19 mouse cellular contexts compared by ENCODE assay signal in the genomic region with DNA sequence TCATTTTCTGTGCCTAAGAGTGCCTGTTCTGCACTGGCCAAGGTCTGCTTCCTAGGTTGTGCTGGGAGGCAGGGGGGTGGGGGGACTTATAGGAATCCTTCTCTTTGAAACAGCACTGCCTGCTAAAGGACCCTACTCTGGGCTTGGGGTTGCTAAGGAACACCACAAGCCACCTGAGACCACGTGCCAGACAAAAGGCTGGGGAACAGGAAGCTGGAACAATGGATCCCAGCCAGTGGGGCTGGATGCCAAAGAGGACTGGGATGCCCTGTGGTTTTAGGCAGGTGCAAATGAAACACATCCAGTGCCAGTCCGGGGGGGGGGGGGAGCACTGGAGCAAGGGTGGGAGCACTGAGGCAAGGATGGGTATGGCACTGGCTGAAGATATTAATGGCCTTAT. TPM values are rescaled to one million over a fixed set of nuclear protein-coding genes. Genes with fewer than 3 reads are reported as not detected.
DNase-seq lines count a peak whose midpoint lies in the region; ATAC-seq lines count a peak whose summit lies in the region.
"Had no signal": no experiment of that assay in that cellular context is flagged by ENCODE, and none has a peak within 500 bp of the region (broad histone marks: within the 10 kb centered on the region; RNA-seq: fewer than 3 reads in every experiment).

No protein-coding gene starts in this region.

- H3K4me2 ChIP-seq in hindbrain, embryonic 13.5 days, result no peak overlapping the region
- no peak overlapping the region for H3K4me2 ChIP-seq in midbrain, embryonic 14.5 days (ENCODE audit: low read length)
- no peak overlapping the region for H3K4me2 ChIP-seq in midbrain, embryonic 15.5 days
- H3K4me2 ChIP-seq: embryonic facial prominence, embryonic 12.5 days; heart, embryonic 13.5 days had no signal

- peaks cover 8% of the 10 kb centered on the region for H3K27me3 ChIP-seq in hindbrain, embryonic 10.5 days (ENCODE audit: insufficient read depth, poor library complexity, severe bottlenecking)
- H3K27me3 ChIP-seq in hindbrain, embryonic 13.5 days, result peaks cover 7% of the 10 kb centered on the region; the same call in 1 of the 2 replicates
- H3K27me3 ChIP-seq in midbrain, embryonic 14.5 days (ENCODE audit: control insufficient read depth, insufficient read depth, low read length), result no peaks in the 10 kb centered on the region
- H3K27me3 ChIP-seq in midbrain, embryonic 15.5 days (replicated peaks), result no peaks in the 10 kb centered on the region
- H3K27me3 ChIP-seq: embryonic facial prominence, embryonic 12.5 days had no signal

- peaks cover 60% of the 10 kb centered on the region for H3K4me1 ChIP-seq in hindbrain, embryonic 10.5 days (replicated peaks)
- peaks cover 40% of the 10 kb centered on the region for H3K4me1 ChIP-seq in hindbrain, embryonic 13.5 days (replicated peaks)
- peaks cover 19% of the 10 kb centered on the region for H3K4me1 ChIP-seq in midbrain, embryonic 14.5 days (ENCODE audit: control insufficient read depth, insufficient read depth, low read length)
- peaks cover 24% of the 10 kb centered on the region for H3K4me1 ChIP-seq in midbrain, embryonic 15.5 days

- H3K36me3 ChIP-seq in hindbrain, embryonic 10.5 days, result no peaks in the 10 kb centered on the region
- H3K36me3 ChIP-seq in hindbrain, embryonic 13.5 days, result no peaks in the 10 kb centered on the region
- no peaks in the 10 kb centered on the region for H3K36me3 ChIP-seq in midbrain, embryonic 14.5 days (ENCODE audit: control insufficient read depth, insufficient read depth, low read length)
- H3K36me3 ChIP-seq in midbrain, embryonic 15.5 days (replicated peaks), result no peaks in the 10 kb centered on the region
- H3K36me3 ChIP-seq: embryonic facial prominence, embryonic 12.5 days; heart, embryonic 13.5 days had no signal

- H3K4me3 ChIP-seq in hindbrain, embryonic 10.5 days, result no peak overlapping the region
- H3K4me3 ChIP-seq in hindbrain, embryonic 13.5 days, result no peak overlapping the region
- H3K4me3 ChIP-seq in midbrain, embryonic 14.5 days (replicated peaks; ENCODE audit: low read depth, low read length), result no peak overlapping the region
- no peak overlapping the region for H3K4me3 ChIP-seq in midbrain, embryonic 15.5 days
- H3K4me3 ChIP-seq: embryonic facial prominence, embryonic 12.5 days; heart, embryonic 13.5 days; layer of hippocampus, adult 2 months had no signal

- peak overlapping the region; percentile 14; the same call in 1 of the 2 replicates for H3K27ac ChIP-seq in hindbrain, embryonic 10.5 days
- H3K27ac ChIP-seq in hindbrain, embryonic 13.5 days, result no peak overlapping the region; the same call in 1 of the 2 replicates
- H3K27ac ChIP-seq in midbrain, embryonic 14.5 days (replicated peaks; ENCODE audit: low read depth, low read length), result no peak overlapping the region
- no peak overlapping the region for H3K27ac ChIP-seq in midbrain, embryonic 15.5 days
- H3K27ac ChIP-seq: embryonic facial prominence, embryonic 12.5 days; heart, embryonic 13.5 days; layer of hippocampus, adult 2 months; liver, embryonic 14.5 days had no signal

- no peaks in the 10 kb centered on the region for H3K9me3 ChIP-seq in hindbrain, embryonic 10.5 days
- no peaks in the 10 kb centered on the region for H3K9me3 ChIP-seq in hindbrain, embryonic 13.5 days
- no peaks in the 10 kb centered on the region for H3K9me3 ChIP-seq in midbrain, embryonic 14.5 days (ENCODE audit: control insufficient read depth, low read length)
- no peaks in the 10 kb centered on the region for H3K9me3 ChIP-seq in midbrain, embryonic 15.5 days
- H3K9me3 ChIP-seq: embryonic facial prominence, embryonic 12.5 days; heart, embryonic 13.5 days had no signal

- no peak overlapping the region for H3K9ac ChIP-seq in hindbrain, embryonic 13.5 days
- H3K9ac ChIP-seq in midbrain, embryonic 14.5 days (replicated peaks; ENCODE audit: low read length), result no peak overlapping the region
- H3K9ac ChIP-seq in midbrain, embryonic 15.5 days, result no peak overlapping the region
- H3K9ac ChIP-seq: embryonic facial prominence, embryonic 12.5 days; heart, embryonic 13.5 days; liver, embryonic 14.5 days had no signal

- WGBS in hindbrain, embryonic 10.5 days, result 17% methylated on average over 2 of the region's 2 CpGs
- 19% methylated on average over 2 of the region's 2 CpGs for WGBS in hindbrain, embryonic 13.5 days
- 27% methylated on average over 2 of the region's 2 CpGs for WGBS in midbrain, embryonic 14.5 days
- 20% methylated on average over 2 of the region's 2 CpGs for WGBS in midbrain, embryonic 15.5 days

- DNase-seq in hindbrain, embryonic 10.5 days (ENCODE audit: low spot score), result no peak
- DNase-seq in midbrain, embryonic 14.5 days, result peak; percentile 35
- DNase-seq in ZHBTc4 (ENCODE audit: low read depth, low spot score), result peak; percentile 58
- peak; percentile 47 for DNase-seq in lung, postnatal 36 days
- DNase-seq in adrenal gland, postnatal 4 days (ENCODE audit: low spot score in 2 of 2), result no peak
- DNase-seq: cerebellum, adult 9-10 months; thymus, adult 2 months had no signal

- no peak for ATAC-seq in hindbrain, embryonic 13.5 days (ENCODE audit: low FRiP score)
- no peak for ATAC-seq in midbrain, embryonic 14.5 days (ENCODE audit: low FRiP score, low TSS enrichment)
- ATAC-seq in midbrain, embryonic 15.5 days (replicated peaks), result no peak
- ATAC-seq: hindbrain, embryonic 16.5 days had no signal

RNA-seq across cellular contexts. Expression of a gene that starts 2.1 kb away (rescaled TPM):
- polyA plus RNA-seq in hindbrain, embryonic 10.5 days (2016; fragmentation: Nextera tagmentation; extraction: Ambion mirVana), result 0.24 TPM in 1 of 2 replicates, not detected in the other
- polyA plus RNA-seq in hindbrain, embryonic 13.5 days (2015; fragmentation: Nextera tagmentation; extraction: Ambion mirVana), result 0.38 and 0.83 TPM in 2 replicates
- not detected in 2 replicates for polyA plus RNA-seq in midbrain, embryonic 14.5 days (2014; fragmentation: Nextera tagmentation; extraction: Ambion mirVana)
- polyA plus RNA-seq in midbrain, embryonic 15.5 days (2015; fragmentation: Nextera tagmentation; extraction: Ambion mirVana), result 0.48 TPM in 1 of 2 replicates, not detected in the other
- not detected for total RNA-seq in adrenal gland, postnatal 4 days (2021)
- total RNA-seq: adrenal gland, adult 18-20 months; gastrocnemius, postnatal 4 days; layer of hippocampus, adult 2 months; left cerebral cortex, postnatal 25 days; megakaryocyte progenitor cell, adult 5-6 weeks had no signal
- polyA plus RNA-seq: heart, embryonic 13.5 days; kidney, embryonic 14.5 days; liver, embryonic 14.5 days had no signal

RNA-seq across cellular contexts. Expression of a gene that starts 4.5 kb away (rescaled TPM):
- polyA plus RNA-seq in hindbrain, embryonic 10.5 days (2016; fragmentation: Nextera tagmentation; extraction: Ambion mirVana), result 36.5 and 40.0 TPM in 2 replicates
- polyA plus RNA-seq in hindbrain, embryonic 13.5 days (2015; fragmentation: Nextera tagmentation; extraction: Ambion mirVana), result 15.4 and 15.6 TPM in 2 replicates
- polyA plus RNA-seq in midbrain, embryonic 14.5 days (2014; fragmentation: Nextera tagmentation; extraction: Ambion mirVana), result 10.2 and 18.3 TPM in 2 replicates
- polyA plus RNA-seq in midbrain, embryonic 15.5 days (2015; fragmentation: Nextera tagmentation; extraction: Ambion mirVana), result 15.0 and 16.9 TPM in 2 replicates
- 10 to 100 TPM; 13.2 to 13.9 TPM for total RNA-seq in adrenal gland, postnatal 4 days (2021)
- total RNA-seq: megakaryocyte progenitor cell, adult 5-6 weeks had no signal

RNA-seq across cellular contexts. Expression of a gene that starts 5.6 kb away (rescaled TPM):
- 0.78 and 2.9 TPM in 2 replicates for polyA plus RNA-seq in hindbrain, embryonic 10.5 days (2016; fragmentation: Nextera tagmentation; extraction: Ambion mirVana)
- 7.0 and 7.1 TPM in 2 replicates for polyA plus RNA-seq in hindbrain, embryonic 13.5 days (2015; fragmentation: Nextera tagmentation; extraction: Ambion mirVana)
- 4.2 and 4.3 TPM in 2 replicates for polyA plus RNA-seq in midbrain, embryonic 14.5 days (2014; fragmentation: Nextera tagmentation; extraction: Ambion mirVana)
- polyA plus RNA-seq in midbrain, embryonic 15.5 days (2015; fragmentation: Nextera tagmentation; extraction: Ambion mirVana), result 6.5 and 7.2 TPM in 2 replicates
- 1 to 10 TPM; 2.4 to 3.8 TPM for total RNA-seq in adrenal gland, postnatal 4 days (2021)
- total RNA-seq: megakaryocyte progenitor cell, adult 5-6 weeks had no signal

RNA-seq across cellular contexts. Expression of a gene that starts 17.5 kb away (rescaled TPM):
- polyA plus RNA-seq in hindbrain, embryonic 10.5 days (2016; fragmentation: Nextera tagmentation; extraction: Ambion mirVana), result 45.2 and 62.5 TPM in 2 replicates
- polyA plus RNA-seq in hindbrain, embryonic 13.5 days (2015; fragmentation: Nextera tagmentation; extraction: Ambion mirVana), result 148 and 158 TPM in 2 replicates
- polyA plus RNA-seq in midbrain, embryonic 14.5 days (2014; fragmentation: Nextera tagmentation; extraction: Ambion mirVana), result 110 and 304 TPM in 2 replicates
- 229 and 248 TPM in 2 replicates for polyA plus RNA-seq in midbrain, embryonic 15.5 days (2015; fragmentation: Nextera tagmentation; extraction: Ambion mirVana)
- 10 to 100 TPM; 63.7 to 68.4 TPM for total RNA-seq in adrenal gland, postnatal 4 days (2021)

RNA-seq across cellular contexts. Expression of a gene that starts 36.3 kb away (rescaled TPM):
- 0.63 and 1.9 TPM in 2 replicates for polyA plus RNA-seq in hindbrain, embryonic 10.5 days (2016; fragmentation: Nextera tagmentation; extraction: Ambion mirVana)
- polyA plus RNA-seq in hindbrain, embryonic 13.5 days (2015; fragmentation: Nextera tagmentation; extraction: Ambion mirVana), result 1.2 and 3.0 TPM in 2 replicates
- polyA plus RNA-seq in midbrain, embryonic 14.5 days (2014; fragmentation: Nextera tagmentation; extraction: Ambion mirVana), result 0.98 and 1.7 TPM in 2 replicates
- 1.6 and 2.8 TPM in 2 replicates for polyA plus RNA-seq in midbrain, embryonic 15.5 days (2015; fragmentation: Nextera tagmentation; extraction: Ambion mirVana)
- 1 to 10 TPM in 1 of 2 experiments, under 1 TPM in 1; 0.81 to 4.9 TPM for total RNA-seq in adrenal gland, postnatal 4 days (2021)
- total RNA-seq: megakaryocyte progenitor cell, adult 5-6 weeks had no signal

Comparison
In these comparisons a context has a peak if more than half of its experiments do, and no peak if none do; other contexts are left out.
1. DNase-seq: peak in midbrain, embryonic 14.5 days (single experiment), ZHBTc4 (single experiment) and lung, postnatal 36 days (single experiment); none in hindbrain, embryonic 10.5 days (single experiment) and adrenal gland, postnatal 4 days (0 of 2).